Mouse (Mus musculus) gastrocnemius, postnatal 36 days (tissue): ENCODE data around the gene Pde10a. TPM values are rescaled to one million over a fixed set of nuclear protein-coding genes. Genes with fewer than 3 reads are reported as not detected.

Experiments
- DNase-seq, 2 experiments: peaks; one replicate each; pipeline ENCODE4 v3.0.0; 2022
- intact Hi-C: fragments of 180-260 bp; cut with DNase I; formaldehyde crosslinking; loops from one replicate; pipeline ENCODE4 v1.15.1; 2025
- total RNA-seq, 2 experiments: library from RNA; stranded (reverse); gene quantifications; 2 replicates each; pipeline ENCODE4 v1.2.3; 2021

Pde10a gene
- total RNA-seq, 2 experiments from 2014 or later = 3.9 to 4.5 TPM

DNA sequence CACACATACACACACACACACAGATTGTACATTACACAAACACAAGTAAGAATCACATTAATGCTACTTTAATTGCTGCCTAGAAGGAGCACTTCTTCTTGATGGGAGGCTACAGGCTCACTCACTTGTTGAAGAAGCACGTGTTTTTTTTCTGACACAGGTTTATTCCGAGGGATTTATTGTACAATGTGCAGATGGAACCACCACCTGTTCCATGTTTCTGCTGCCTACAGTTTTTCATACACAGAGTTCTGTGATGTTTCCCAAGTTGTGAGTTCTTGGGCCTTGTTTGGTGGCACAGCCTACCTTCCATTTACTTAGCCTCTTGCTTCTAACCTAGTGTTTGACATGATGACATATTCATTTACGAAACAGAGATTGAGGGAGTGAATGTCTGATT lies 387.8 kb downstream of the Pde10a start:
- intact Hi-C loops = no loop called here
- no peak for DNase-seq

DNA sequence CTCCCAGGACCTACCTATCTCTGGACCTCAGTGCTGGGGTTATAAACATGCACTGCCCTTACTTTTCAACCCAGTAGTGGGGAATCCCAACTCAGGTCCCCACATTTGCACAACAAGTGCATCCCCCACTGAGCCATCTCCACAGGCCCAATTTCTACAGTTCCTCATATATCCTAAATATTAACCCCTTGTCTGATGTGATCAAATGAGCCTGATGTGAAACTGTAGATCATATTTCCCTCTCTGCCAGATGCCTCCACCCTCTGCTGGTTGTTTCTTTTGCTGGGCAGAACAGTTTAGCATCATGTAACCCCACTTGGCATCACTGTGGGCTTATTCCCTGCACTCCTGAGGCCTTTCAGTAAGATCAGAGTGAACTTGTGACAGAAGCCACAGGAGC lies 390.5 kb downstream of the Pde10a start:
- intact Hi-C loops = no loop called here

DNA sequence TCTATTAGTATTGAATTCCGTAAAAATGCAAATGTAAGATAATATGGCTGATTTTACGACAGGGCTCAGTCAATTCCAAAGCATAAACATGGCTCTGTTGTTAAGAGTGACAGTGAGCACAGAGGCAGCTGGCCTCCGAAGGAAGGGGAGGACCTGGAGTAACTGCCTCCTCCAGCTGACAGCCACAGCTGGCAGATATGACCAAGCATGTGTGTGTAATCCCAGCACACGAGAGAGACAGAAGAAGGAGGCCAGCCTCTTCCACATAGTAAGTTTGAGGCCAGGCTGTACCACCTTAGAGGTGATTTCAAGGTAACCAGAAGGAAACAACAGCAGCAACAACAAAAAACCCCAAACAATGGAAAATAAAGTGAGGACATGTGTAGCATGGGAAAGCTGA lies 397.9 kb downstream of the Pde10a start:
- intact Hi-C loops = no loop called here

More for the DNA sequence above, 390.5 kb downstream of the Pde10a start:
- DNase-seq = no peak

DNA sequence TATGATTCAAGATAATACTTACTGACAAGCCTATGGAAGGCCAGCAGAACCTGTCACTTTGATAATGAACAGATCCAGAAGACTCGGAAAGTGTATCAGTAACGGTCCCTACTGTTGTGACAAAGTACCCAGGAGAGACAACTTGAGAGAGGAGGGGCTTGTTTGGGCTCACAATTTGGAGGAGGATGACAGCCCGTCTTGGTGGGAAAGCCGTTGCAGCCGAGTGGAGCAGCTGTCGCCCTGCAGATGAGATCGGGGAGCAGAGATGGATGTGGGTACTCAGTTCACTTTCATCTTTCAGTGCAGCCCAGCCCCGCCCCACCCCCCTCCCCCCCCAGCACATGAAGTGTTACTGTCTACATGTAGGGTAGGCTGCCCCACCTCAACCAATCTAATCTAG lies 398.6 kb downstream of the Pde10a start:
- no peak for DNase-seq
- intact Hi-C loops = no loop called here

More for the DNA sequence above, 397.9 kb downstream of the Pde10a start:
- no peak for DNase-seq

DNA sequence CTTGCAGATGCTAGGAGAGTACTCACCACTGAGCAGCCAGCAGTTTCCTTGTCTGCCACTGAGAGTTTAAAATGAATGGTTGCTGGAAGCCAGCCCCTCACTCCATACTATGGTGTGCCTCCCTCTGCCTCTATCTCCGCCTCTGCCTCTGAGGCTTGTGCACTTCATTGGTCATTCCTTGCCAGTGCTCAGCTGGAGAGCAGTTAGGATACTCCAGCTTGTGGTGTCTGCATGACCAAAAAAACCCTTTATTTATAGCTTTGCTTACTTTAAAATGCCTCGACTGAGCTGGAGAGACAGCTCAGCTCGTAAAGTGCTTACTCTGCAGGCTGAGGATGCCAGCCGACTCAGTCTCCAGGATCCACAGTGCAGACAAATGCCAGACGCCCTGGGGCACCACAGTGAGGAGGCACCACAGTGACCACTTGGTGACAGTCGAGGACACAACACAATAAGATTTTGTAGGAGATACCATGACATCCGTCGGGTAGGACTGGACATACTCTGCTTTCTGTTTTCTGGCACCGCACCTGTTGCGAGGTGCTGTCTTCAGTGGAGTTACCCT lies 400.7 kb downstream of the Pde10a start:
- no peak for DNase-seq
- intact Hi-C loops = no loop called here

DNA sequence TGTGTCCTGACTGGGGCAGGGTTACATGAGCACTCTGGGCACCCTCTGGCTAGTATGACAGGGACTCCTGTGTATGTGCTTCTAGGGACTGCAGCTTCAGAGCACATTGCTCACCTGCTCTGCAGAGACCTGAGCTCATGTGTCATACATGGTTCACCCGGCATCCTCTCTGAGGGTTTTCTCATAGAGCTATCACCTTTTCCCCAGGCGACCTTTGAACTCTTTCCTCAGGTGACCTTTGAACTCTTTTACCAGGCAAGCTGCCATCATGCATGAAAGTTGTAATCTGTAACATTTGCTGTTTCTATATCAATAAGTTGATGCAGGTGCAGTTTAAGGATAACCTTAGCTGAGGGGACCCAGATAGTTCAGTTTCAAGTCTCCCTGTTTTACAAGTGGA lies 403.4 kb downstream of the Pde10a start:
- intact Hi-C loops = no loop called here
- DNase-seq = no peak

DNA sequence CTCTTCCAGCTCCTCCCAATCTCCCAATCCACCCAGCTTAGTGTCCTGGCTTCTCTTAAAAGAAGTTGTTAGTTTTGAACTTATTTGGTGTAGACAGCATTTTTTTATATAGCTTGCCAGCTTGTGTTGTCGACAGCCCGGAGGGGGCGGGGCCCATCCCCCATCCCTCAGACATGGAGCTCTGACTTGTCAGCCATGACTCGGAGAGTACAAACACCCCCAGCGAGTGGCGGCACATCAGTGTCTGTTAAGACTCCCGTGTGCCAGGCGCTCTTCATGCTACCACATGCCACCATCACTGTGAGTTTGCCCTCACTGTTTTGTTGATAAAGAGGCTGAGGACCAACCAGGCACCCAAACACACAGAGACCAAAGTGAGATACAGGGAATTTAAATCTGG lies 404.5 kb downstream of the Pde10a start:
- intact Hi-C loops = loop anchor here (5.0 to 10.0 kb wide), 2 partner anchors 127 to 195 kb away; no protein-coding TSS in a partner anchor
- no peak for DNase-seq

DNA sequence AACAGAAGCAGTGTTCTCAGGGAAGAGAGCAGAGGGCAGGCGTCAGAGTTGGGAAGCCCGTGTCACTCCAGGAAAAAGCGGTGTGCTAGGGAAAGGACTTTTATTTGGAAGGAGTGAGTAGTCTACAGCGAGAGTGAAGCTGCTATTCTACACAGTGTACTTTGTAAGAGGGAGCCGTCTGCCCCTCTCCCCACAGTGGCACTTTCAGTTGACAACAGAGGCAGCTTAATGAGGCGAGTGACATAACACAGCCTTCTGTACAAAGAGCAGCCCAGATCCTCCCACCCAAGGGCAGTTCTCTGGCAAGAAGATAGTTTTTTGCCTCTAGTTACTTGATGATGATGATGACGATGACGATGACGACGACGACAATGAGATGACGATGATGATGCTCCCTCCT lies 410.4 kb downstream of the Pde10a start:
- DNase-seq = no peak
- intact Hi-C loops = loop anchor here (2.0 to 10.0 kb wide), 2 partner anchors 201 to 321 kb away; no protein-coding TSS in a partner anchor

DNA sequence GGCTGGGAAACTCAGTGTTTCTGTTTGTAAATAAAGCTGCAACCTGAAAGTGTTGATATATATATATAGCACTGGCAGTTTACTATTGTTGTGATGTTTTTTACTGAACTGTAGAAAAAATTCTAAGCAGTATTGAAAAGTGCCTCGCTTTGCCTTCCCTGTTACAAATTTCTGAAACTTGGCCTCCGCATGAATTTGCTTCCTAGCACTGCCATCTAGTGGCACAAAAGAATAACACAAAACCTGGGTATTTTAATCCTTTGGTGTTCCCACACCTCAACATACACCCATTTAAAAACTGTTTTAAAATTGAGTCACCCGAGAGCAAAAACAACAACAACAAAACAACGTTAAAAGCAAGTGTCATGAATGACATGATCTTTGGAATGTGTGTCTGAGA lies 411.4 kb downstream of the Pde10a start:
- intact Hi-C loops = loop anchor here (2.0 to 10.0 kb wide), 2 partner anchors 202 to 322 kb away; no protein-coding TSS in a partner anchor
- no peak for DNase-seq

DNA sequence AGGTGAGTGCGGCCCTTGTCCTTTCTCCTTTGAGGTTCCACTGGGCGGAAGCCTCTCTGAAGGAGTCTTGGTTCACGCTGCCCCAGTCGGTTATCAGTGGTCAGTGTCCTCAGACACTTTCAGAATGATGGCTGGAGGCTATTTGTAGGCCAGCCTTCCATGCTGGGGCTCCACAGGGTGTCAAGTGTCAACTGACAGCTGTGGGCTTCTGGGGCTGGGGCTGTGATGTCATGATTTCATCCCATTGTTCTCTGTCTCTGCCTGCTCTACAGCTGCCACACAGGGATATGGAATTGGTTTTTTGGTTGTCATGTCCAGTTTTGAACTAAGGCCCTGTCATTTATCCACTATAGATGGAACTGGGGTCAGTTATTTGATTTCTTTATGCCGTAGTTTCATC lies 426.4 kb downstream of the Pde10a start:
- intact Hi-C loops = no loop called here

DNA sequence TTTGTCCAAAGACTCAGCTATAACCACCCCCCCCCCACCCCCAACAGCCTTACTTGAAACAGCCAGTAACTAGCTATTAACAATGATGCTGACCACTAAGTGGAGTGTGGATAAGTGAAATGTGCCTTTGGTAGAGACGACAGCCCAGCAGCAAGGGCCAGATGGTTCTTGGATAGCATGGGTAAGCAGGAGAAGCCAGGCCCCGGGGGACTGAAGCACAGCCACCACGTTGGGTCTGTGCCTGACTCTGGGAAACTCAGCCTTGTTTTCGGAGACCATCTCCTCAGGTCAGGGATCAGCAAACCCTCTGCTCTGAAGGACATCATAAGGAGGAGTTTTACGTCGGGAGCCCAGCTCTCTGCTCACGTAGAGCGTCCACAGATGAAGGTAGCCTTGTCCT lies 427.8 kb downstream of the Pde10a start:
- intact Hi-C loops = no loop called here
- DNase-seq = no peak

More for the DNA sequence above, 426.4 kb downstream of the Pde10a start:
- no peak for DNase-seq

DNA sequence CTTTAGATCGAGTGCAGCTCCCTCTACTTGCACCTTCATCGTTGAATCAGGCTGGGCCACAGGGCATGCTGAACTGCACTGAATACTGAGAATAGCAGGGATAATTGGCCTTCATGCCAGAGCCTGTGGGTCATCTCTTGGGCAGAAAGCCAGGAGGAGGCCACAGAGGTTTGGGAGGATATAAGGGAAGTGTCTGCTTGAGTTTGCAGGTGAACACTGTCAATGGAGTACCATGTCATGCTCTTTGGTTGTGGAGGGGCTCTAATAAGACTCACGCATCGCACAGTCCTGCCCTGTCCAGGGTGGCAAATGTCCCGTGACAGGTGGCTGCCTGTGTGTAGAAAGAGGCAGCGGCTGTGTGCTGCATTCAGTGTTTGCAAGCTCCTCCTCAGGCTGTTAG lies 433.0 kb downstream of the Pde10a start:
- intact Hi-C loops = no loop called here
- DNase-seq = no peak

DNA sequence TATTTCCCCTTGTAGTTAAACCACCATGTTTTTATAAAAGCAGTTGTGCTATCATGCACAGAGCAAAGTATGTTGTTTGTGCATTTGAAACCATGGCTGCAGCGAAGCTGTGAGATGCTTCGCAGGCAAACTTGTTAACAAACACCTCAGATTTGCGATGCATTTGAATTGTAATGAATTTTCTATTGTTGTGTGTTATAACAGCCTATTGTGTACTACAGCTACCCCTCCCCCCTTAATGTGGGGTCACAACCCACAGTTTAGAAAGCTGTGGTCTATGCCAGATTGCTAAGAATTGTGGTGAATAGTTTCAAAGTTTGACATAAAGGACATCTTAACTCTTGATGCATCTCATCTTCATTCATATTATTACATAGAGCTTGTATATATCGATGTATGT lies 435.2 kb downstream of the Pde10a start:
- no peak for DNase-seq
- intact Hi-C loops = no loop called here

DNA sequence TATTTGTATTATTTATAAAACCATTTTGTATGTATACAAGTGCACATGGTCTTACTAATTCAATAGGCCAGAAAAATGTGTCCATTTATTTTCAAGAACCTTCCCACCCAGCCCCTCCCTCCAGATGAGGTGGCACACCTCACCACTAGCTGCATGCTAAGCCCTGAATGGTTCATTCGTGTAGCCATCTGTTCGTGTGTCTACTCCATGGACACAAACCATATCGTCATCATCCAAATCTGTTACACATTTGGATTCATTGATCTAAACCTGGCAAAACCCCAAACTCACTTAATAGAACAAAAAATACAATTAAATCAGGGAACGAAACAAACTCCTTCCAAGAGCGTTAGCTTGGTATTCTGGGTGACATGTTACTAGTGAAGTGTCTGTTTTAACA lies 435.9 kb downstream of the Pde10a start:
- intact Hi-C loops = no loop called here
- DNase-seq = no peak

DNA sequence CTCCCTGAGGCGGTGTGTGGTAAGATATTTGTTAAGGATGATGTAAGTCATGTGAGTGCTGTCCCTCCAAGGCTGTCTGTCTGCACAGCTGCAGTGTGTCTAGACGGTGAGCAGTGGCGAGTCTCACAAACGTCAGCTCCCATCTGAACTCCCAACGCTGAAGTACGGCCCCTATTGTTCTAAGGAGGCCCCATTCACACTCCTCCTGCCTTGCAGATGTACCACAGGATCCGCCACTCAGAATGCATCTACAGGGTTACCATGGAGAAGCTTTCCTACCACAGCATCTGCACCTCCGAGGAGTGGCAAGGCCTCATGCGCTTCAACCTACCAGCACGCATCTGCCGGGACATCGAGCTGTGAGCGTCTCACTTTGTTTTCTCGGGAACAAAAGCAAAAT lies 436.5 kb downstream of the Pde10a start:
- DNase-seq = no peak
- intact Hi-C loops = no loop called here

DNA sequence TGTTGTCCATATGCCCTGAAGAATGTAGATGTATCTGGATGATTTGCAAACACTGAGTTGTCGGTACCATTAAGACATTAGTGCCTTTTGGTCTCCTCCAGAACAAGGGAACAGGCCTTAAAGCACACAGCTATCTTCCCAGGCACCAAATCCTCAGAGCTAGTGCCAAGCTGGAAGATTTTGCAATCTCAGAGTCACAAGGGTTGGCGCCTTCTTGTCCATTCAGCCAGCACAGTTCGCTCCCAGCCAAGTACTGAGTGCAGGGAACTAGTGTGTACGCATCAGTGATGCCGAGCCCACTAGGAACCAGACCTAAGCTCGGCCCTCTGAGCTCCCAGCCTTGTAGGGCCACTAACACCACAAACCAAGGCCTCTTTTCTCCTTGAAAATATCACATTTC lies 440.0 kb downstream of the Pde10a start:
- intact Hi-C loops = no loop called here
- DNase-seq = no peak

DNA sequence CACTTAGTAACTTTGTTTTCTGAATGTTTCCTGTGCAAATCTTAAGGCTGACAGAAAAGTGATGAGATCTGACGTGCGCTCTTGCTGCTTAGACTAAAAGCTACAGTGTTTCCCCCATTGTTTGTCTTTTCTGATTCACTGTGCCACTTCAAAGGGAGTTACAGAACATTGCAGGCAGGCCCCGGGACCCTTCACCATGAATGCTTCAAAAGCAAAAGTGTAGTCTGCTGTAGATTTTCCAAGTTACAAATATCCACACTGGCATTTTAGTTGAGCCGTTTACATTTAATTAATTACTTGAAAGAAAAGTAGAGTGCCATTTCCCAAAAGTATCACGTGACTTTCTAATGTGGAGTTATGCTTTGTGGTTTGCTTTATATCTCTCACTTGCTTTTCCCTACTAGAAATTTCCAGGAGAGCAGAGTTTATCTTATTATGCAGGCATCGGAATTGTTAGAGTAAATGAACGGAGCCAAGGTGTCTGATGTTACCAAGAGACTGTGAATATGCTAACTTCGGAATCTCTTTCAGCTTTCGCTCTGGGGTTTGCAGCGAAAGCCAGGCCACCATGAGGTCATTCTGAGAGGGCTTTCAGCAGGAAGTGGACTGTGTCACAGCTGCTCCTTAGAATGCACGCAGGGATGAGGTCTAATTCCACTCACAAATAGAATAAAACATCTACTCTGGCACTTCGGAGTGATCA lies 447.1 kb downstream of the Pde10a start:
- DNase-seq = no peak
- intact Hi-C loops = no loop called here

DNA sequence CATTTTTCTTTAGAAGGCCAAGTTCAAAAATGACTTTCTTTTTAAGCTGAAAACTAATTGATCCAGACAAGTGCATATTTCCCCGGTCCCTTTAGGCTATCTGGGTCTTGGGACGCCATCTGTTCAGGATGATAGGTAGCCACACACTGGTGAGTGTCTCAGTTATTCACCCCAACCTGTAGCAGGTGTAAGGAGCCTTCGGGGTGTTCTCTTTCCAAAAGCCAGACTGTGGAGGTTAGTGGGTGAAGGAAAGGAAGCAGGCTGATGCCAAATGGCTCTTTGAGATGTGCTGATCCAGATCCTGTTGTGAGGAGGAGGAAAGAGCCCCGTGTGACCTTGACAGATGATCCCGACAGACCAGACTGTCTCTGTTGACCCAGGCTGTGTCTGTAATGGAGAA lies 448.2 kb downstream of the Pde10a start:
- intact Hi-C loops = no loop called here
- no peak for DNase-seq

DNA sequence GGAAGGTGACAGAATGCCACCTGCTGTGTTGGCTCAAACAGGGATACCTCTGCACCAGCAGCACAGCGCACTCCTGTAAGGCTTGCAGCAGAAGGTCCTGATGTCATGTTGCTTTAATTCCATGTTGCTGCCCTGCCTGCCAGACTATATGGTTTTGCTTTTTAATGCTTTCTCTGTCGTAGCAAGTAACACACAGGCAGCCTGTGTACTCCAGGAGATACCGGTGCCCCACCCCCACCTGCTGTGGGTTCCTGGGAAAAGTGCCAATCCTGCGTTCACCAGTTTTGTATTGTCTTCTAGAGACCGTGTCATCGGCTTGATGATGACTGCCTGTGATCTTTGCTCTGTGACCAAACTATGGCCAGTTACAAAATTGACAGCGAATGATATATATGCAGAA lies 449.3 kb downstream of the Pde10a start:
- DNase-seq = no peak
- intact Hi-C loops = no loop called here

DNA sequence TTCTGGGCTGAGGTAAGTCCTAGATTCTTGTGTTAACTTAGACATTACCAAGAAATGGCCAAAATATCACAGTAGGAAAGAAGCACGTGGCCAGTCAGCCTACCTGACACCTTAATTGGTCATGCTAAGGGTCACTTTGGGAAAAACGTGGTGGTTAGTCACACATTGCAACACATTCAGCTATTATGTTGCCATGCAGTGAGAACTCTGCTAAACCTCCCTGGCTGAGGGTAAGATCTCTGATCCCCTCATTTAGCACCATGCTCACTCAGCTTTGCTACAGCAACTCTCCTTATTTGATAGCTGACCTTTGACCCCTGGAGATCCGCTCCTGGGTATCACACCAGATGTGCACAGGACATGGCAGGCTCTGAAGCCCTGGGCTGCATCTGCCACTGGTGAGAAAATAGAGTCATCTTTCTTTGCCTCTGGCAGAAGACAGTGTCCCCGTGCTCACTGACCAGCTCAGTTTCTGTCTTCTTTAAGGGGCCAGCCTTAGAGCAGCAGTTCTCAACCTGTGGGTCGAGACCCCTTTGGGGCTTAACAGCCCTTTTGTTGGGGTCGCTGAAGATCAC lies 449.7 kb downstream of the Pde10a start:
- no peak for DNase-seq
- intact Hi-C loops = no loop called here

DNA sequence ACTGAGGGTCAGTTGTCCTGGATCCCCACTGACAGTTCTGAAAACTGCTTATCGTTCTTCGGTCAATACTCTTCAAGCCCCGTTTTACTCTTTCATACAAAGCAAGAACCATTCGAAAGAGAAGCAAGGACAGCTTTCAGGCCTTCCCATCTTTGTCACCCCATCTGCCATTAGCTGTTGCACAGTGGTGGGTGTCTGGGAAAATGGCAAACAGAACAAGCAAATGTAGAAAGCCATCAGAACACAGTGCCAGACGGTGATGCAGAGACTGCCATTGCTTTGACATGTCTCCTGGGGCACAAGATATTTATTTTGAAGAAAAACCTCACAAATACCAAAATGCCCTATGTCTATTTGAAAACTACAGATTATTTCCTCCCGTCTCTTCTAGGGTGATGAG lies 451.6 kb downstream of the Pde10a start:
- no peak for DNase-seq
- intact Hi-C loops = no loop called here

DNA sequence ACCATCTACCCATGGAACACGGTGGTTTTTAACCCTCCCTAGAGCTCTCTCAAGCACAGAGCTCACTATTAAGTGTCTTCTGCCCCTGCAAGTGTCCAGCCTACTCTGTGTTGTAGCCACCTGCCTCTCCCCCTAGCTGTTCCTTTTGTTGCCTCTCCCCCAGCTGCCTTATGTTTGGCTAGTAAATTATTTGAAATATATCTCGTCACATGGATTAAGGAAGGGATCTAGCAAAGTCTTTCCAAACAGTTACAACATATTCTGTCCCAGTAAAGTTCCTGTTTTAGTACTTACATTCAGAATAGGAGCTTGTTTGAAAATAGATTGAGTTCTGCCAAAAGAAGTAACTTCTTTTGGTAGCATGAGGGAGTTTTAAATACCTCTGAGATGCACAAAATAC lies 452.1 kb downstream of the Pde10a start:
- DNase-seq = no peak
- intact Hi-C loops = no loop called here
